Mouse (Mus musculus) lung, postnatal 0 days (tissue): ENCODE results near the gene Nr2c2. TPM values are rescaled to one million over a fixed set of nuclear protein-coding genes. Genes with fewer than 3 reads are reported as not detected.

Experiments used
- ATAC-seq: fragments of 200-750 bp; cut with Nextera tagmentation; 2 replicates; pipeline ENCODE4 v1.8.0; 2017; ENCODE audit warnings: moderate library complexity
- DNase-seq: peaks from one replicate; pipeline ENCODE4 v3.0.0-alpha.2; 2016; ENCODE audit warnings: low spot score
- H3K27ac ChIP-seq: fragments of 300-500 bp; sonication (generic); 2 replicates; pipeline ENCODE4 v1.5.1; 2014; ENCODE audit warnings: antibody characterized with exemption, mild to moderate bottlenecking, low read length, mixed read lengths
- H3K27me3 ChIP-seq: fragments of 300-500 bp; sonication (generic); replicated peaks from 2 replicates; pipeline ENCODE4 v1.6.1; 2014; ENCODE audit warnings: low read length, mixed read lengths; ENCODE audit not compliant: insufficient read depth
- H3K36me3 ChIP-seq: fragments of 300-500 bp; sonication (generic); 2 replicates; pipeline ENCODE4 v1.6.1; 2014; ENCODE audit warnings: low read length, mixed read lengths; ENCODE audit not compliant: insufficient read depth
- H3K4me1 ChIP-seq: fragments of 300-500 bp; sonication (generic); 2 replicates; pipeline ENCODE4 v1.6.1; 2014; ENCODE audit warnings: antibody characterized with exemption, low read depth, low read length, mixed read lengths; ENCODE audit not compliant: insufficient read depth
- H3K4me2 ChIP-seq: fragments of 300-500 bp; sonication (generic); replicated peaks from 2 replicates; pipeline ENCODE4 v1.6.1; 2014; ENCODE audit warnings: low read depth, mild to moderate bottlenecking, low read length, moderate library complexity, mixed read lengths
- H3K4me3 ChIP-seq: fragments of 300-500 bp; sonication (generic); 2 replicates; pipeline ENCODE4 v1.5.1; 2014; ENCODE audit warnings: low read depth, low read length
- H3K9ac ChIP-seq: fragments of 300-500 bp; sonication (generic); replicated peaks from 2 replicates; pipeline ENCODE4 v1.6.1; 2014; ENCODE audit warnings: low read depth, mild to moderate bottlenecking
- H3K9me3 ChIP-seq: fragments of 300-500 bp; sonication (generic); 2 replicates; pipeline ENCODE4 v1.6.1; 2016; ENCODE audit warnings: low read length, mixed read lengths
- CTCF ChIP-seq: IDR thresholded peaks from 2 replicates; pipeline ENCODE4 v1.5.1; 2016; ENCODE audit warnings: antibody characterized with exemption, mild to moderate bottlenecking
- EP300 ChIP-seq: IDR thresholded peaks from 2 replicates; pipeline ENCODE4 v1.6.1; 2016; ENCODE audit warnings: antibody characterized with exemption, mild to moderate bottlenecking, control low read depth
- WGBS: fragments of 180-500 bp; shearing (Covaris S2); extraction: QIAGEN DNeasy Blood & Tissue Kit; methylation state at CpG from one replicate; pipeline ENCODE4 v1.1.7; 2014; 5-methylcytosine and 5-hydroxymethylcytosine counted together
- polyA plus RNA-seq: library from polyadenylated mRNA; unstranded; fragments of >200 nt; fragmentation: Nextera tagmentation; extraction: Ambion mirVana; gene quantifications from 2 replicates; pipeline ENCODE4 v1.2.1, GENCODE M21; 2015

Gene Nr2c2
- polyA plus RNA-seq, 1 experiment from 2014 or later = 14.7 TPM

DNA sequence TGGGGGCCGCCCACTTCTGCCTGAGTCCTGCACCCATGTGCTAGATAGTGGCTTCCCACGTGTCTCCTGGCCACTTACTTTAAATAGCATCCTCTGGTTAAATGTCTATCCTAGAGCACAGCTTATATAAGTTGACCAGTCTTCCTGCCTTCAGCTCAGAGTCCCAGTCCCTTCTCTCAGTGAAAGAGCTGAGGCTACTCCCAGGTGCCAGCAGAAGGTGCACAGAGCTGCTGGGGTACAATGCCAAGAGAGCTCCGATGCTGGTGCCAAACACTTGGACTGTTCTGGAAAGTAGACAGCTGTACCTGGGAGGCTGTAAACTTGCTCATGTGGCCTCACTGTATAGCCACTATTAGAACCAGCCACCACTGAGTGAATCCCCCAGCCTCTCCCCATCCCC is 130.8 kb downstream of the Nr2c2 start:
- Histone ChIP-seq H3K27ac (no peak overlapping the region), H3K27me3 (no peaks in the 10 kb centered on the region), H3K9me3 (no peaks in the 10 kb centered on the region), H3K4me2 (no peak overlapping the region), H3K4me1 (no peaks in the 10 kb centered on the region), H3K9ac (no peak overlapping the region), H3K4me3 (no peak overlapping the region), H3K36me3 (no peaks in the 10 kb centered on the region)
- TF ChIP-seq CTCF = no peak
- no peak for TF ChIP-seq EP300
- 82% methylated on average over 3 of the region's 3 CpGs for WGBS
- DNase-seq (no peak), ATAC-seq (no peak)

Other genes with a start within 250 kb of the Nr2c2 start
- gene Ccdc174, start 213.3 kb upstream of the Nr2c2 start, polyA plus RNA-seq = 32.2 and 32.7 TPM in 2 replicates
- 0.19 TPM in 2 replicates for gene 4930590J08Rik, start 188.6 kb upstream of the Nr2c2 start, polyA plus RNA-seq
- 19.2 and 22.1 TPM in 2 replicates for gene Fgd5, start 112.5 kb upstream of the Nr2c2 start, polyA plus RNA-seq
- gene Mrps25, start 92.6 kb downstream of the Nr2c2 start, polyA plus RNA-seq = 26.5 and 33.9 TPM in 2 replicates
- 14.3 and 16.0 TPM in 2 replicates for gene Rbsn, start 123.5 kb downstream of the Nr2c2 start, polyA plus RNA-seq
- gene Trh, start 153.3 kb downstream of the Nr2c2 start, polyA plus RNA-seq = 0.13 and 0.47 TPM in 2 replicates